Mouse (Mus musculus): Measurements from ENCODE around the gene 2610008E11Rik. TPM values are rescaled to one million over a fixed set of nuclear protein-coding genes. Genes with fewer than 3 reads are reported as not detected.

2610008E11Rik gene
- 10 to 100 TPM; 20.4 to 26.2 TPM for polyA plus RNA-seq (2017; shearing (Covaris generic))

DNA sequence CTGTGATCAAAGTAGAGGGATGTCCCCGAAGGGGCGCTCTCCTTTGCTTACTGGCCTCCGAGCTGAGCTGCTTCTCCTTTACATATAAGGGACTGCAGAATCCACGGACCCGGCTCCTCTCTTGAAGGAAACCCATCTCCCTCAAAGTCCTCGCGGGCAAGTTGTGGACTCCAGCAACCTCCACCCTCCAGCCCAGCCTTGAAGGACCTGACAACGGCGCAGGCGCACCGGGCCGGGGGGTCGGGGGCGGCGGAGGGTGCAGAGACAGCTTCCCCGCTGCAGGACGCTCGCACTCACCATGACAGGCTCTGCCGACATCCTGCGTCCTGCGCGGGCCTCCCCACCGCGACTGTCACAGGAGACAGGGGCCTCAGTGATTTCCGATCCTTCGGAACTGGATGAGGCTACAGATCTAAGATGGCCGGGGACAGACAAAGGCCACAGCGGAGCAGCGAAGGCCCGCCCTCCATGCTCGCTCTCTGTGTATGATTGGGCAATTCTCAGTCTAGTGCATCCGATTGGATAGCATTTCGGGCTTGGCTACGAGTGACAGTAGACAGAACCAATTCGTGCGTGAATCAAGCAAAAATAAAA is at the start of gene 2610008E11Rik:
Gene 2610008E11Rik, minus strand, starts transcription at position 440 of the 594 bp plus-strand sequence.

DNA sequence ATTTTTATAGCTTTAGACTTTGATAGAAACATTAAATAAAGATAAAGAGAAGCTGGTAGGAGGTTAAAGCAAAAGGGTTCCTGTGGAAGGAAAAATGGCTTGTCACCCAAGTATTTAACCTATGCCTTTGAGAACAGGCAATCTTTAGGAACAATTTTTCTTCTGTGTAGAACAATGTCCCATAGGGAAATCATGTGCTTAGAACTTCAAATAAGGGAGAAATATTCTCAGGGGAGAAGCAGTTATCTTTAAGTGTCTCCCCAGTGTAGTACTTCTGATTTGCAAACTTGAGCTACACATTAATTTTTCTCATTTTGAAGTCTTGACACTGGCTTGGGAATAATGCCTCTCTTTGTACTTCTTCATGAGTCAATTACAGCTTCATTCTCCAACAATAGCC is 69.0 kb downstream of the 2610008E11Rik start, which contains the start of gene Olfr57:
Gene Olfr57, plus strand, starts transcription at position 301 of the 400 bp plus-strand sequence.

Other genes starting within 250 kb of the 2610008E11Rik start
- under 1 TPM; 0.33 to 0.49 TPM for gene Olfr1356, start 245.4 kb downstream of the 2610008E11Rik start, polyA plus RNA-seq (2017; shearing (Covaris generic))
- not detected for gene Olfr1355, start 222.1 kb downstream of the 2610008E11Rik start, polyA plus RNA-seq (2017; shearing (Covaris generic))
- gene Olfr1354, start 184.4 kb downstream of the 2610008E11Rik start, polyA plus RNA-seq (2017; shearing (Covaris generic)), result not detected
- not detected for gene Olfr8, start 147.0 kb downstream of the 2610008E11Rik start, polyA plus RNA-seq (2017; shearing (Covaris generic))
- gene Olfr1353, start 134.3 kb downstream of the 2610008E11Rik start, polyA plus RNA-seq (2017; shearing (Covaris generic)), result under 1 TPM in 1 of 2 experiments, not detected in 1; 0.08 TPM
- not detected for gene Olfr1352, start 116.5 kb downstream of the 2610008E11Rik start, polyA plus RNA-seq (2017; shearing (Covaris generic))
- gene Olfr1351, start 85.1 kb downstream of the 2610008E11Rik start, polyA plus RNA-seq (2017; shearing (Covaris generic)), result 1 to 10 TPM in 1 of 2 experiments, under 1 TPM in 1; 0.06 to 1.2 TPM
- under 1 TPM; 0.25 to 0.43 TPM for gene Olfr57, start 68.9 kb downstream of the 2610008E11Rik start, polyA plus RNA-seq (2017; shearing (Covaris generic))
- gene Vmn2r80, start 51.2 kb upstream of the 2610008E11Rik start, polyA plus RNA-seq (2017; shearing (Covaris generic)), result under 1 TPM in 1 of 2 experiments, not detected in 1; 0.71 TPM
- gene Vmn2r81, start 150.1 kb upstream of the 2610008E11Rik start, polyA plus RNA-seq (2017; shearing (Covaris generic)), result not detected